Mouse (Mus musculus): ENCODE results near the gene Serpinb2.

Serpinb2 gene

GRCm38 (mm10) chr1:107511252-107511651 lies at the start of gene Serpinb2:
Gene Serpinb2, plus strand, starts transcription at chr1:107511423.
- no peak for DNase-seq

GRCm38 (mm10) chr1:107479909-107480308 lies 31.3 kb upstream of the Serpinb2 start:
- no peak for DNase-seq

GRCm38 (mm10) chr1:107481452-107481851 lies 29.8 kb upstream of the Serpinb2 start:
- DNase-seq, result peak in 1 of 2 experiments; percentile 20

- no peak for DNase-seq
Observed at GRCm38 (mm10) chr1:107489577-107489976, 21.6 kb upstream of the Serpinb2 start.

- DNase-seq, result no peak
Observed at GRCm38 (mm10) chr1:107496789-107497188, 14.4 kb upstream of the Serpinb2 start.

- no peak for DNase-seq
Observed at GRCm38 (mm10) chr1:107502025-107502424, 9.2 kb upstream of the Serpinb2 start.

- no peak for DNase-seq
Observed at GRCm38 (mm10) chr1:107503294-107503693, 7.9 kb upstream of the Serpinb2 start.

- no peak for DNase-seq
Observed at GRCm38 (mm10) chr1:107505898-107506562, 5.2 kb upstream of the Serpinb2 start.

- DNase-seq, result no peak
Observed at GRCm38 (mm10) chr1:107512194-107513138, 1.2 kb downstream of the Serpinb2 start.

- DNase-seq, result no peak
Observed at GRCm38 (mm10) chr1:107513530-107513929, 2.3 kb downstream of the Serpinb2 start.

GRCm38 (mm10) chr1:107515839-107516498 lies 4.7 kb downstream of the Serpinb2 start:
- DNase-seq, result no peak

GRCm38 (mm10) chr1:107525592-107525991 lies 14.4 kb downstream of the Serpinb2 start:
- DNase-seq, result no peak

- DNase-seq, result no peak
Observed at GRCm38 (mm10) chr1:107528325-107529078, 17.3 kb downstream of the Serpinb2 start.

- DNase-seq, result no peak
Observed at GRCm38 (mm10) chr1:107529365-107530052, 18.3 kb downstream of the Serpinb2 start.

- DNase-seq, result no peak
Observed at GRCm38 (mm10) chr1:107533736-107534135, 22.5 kb downstream of the Serpinb2 start.

GRCm38 (mm10) chr1:107537435-107537834 lies 26.2 kb downstream of the Serpinb2 start:
- no peak for DNase-seq

- no peak for DNase-seq
Observed at GRCm38 (mm10) chr1:107559494-107559893, 48.3 kb downstream of the Serpinb2 start.

- no peak for DNase-seq
Observed at GRCm38 (mm10) chr1:107562110-107562509, 50.9 kb downstream of the Serpinb2 start.

GRCm38 (mm10) chr1:107565644-107566043 lies 54.4 kb downstream of the Serpinb2 start:
- DNase-seq, result no peak

GRCm38 (mm10) chr1:107576094-107576493 lies 64.9 kb downstream of the Serpinb2 start:
- no peak for DNase-seq

- no peak for DNase-seq
Observed at GRCm38 (mm10) chr1:107577514-107577913, 66.3 kb downstream of the Serpinb2 start.

- DNase-seq, result no peak
Observed at GRCm38 (mm10) chr1:107581220-107581619, 70.0 kb downstream of the Serpinb2 start.
